Mouse (Mus musculus): ENCODE data around the gene Gh.

GRCm38 (mm10) chr11:106317801-106318200 is 16.1 kb upstream of the Gh start:
- no peak for TF ChIP-seq CTCF (conservative IDR thresholded peaks at IDR 0.05; ENCODE audit: low read length)
- no peak for TF ChIP-seq POU5F1 (IDR thresholded peaks at IDR 0.05; ENCODE audit: borderline replicate concordance, low read length)
